Mouse (Mus musculus) right cerebral cortex, postnatal 36 days (tissue): ENCODE measurements around the gene Gm47985.

Experiments used
- DNase-seq, 2 experiments: peaks; one replicate each; pipeline ENCODE4 v3.0.0; 2022; ENCODE audit warnings: low spot score in 2 of 2, mixed read lengths in 1 of 2

Gene Gm47985

DNA sequence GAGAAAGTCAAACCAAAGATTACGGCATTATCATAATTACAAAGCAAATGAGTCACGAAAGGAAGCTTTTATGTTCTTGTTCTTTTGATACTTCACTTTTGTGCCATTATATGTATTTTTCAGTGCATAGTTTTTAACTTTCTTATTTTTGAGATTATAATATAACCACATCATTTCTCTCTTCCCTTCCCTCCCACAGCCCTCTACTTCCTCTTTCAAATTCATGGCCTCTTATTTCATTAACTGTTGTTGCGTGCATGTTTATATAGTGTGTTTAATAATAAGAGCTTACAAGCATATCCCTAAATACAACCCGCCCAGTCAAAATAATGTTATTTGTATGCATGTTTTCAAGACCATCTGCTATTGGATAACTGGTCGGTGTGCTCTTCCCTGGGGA, 36.7 kb downstream of the Gm47985 start:
- no peak for DNase-seq

GRCm38 (mm10) chr1:151220098-151220497, 37.8 kb downstream of the Gm47985 start:
- no peak for DNase-seq

GRCm38 (mm10) chr1:151222561-151223267, 40.4 kb downstream of the Gm47985 start:
- no peak for DNase-seq

DNA sequence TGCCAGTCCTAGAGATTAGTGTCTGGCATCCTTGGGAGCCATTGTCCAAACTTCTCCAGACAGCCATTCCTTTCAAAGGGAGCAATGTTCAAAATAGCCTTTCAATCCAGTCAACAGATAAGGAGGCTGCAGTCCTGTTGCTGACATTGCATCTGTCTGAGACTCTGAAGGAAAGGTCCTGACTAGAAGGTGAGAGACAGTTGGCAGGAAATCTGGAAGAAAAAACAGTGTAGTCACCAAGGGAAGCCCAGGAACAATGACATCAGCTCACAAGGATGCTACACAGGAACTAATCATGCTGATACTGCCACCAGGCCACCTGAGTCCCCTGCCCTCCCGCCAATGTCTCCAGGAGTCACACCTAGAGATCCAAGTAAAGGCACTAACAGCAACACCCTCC, 41.0 kb downstream of the Gm47985 start:
- no peak for DNase-seq

GRCm38 (mm10) chr1:151224536-151224935, 42.2 kb downstream of the Gm47985 start:
- DNase-seq = no peak

- no peak for DNase-seq
Measured at GRCm38 (mm10) chr1:151227506-151227905, 45.2 kb downstream of the Gm47985 start.

- no peak for DNase-seq
Measured at GRCm38 (mm10) chr1:151228320-151228989, 46.1 kb downstream of the Gm47985 start.

DNA sequence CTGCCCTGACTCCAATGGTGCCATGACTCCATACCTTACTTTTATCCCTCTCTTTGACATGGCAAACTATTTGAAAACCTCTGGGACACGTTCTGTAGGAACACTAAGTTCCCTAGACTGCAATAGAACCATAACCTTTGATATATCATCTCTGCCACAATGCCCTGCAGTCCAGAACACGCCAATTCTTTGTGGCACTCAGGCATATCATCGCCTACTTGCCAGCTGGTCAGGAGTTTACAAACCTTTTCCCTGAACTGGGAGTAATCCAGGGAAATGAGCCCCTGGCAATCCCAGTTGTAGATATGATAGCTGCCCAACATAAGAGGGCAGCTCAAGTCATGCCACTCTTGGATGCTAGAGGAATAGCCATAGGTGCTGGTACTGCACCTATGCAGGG, 50.0 kb downstream of the Gm47985 start:
- DNase-seq = no peak

- DNase-seq = no peak
Measured at GRCm38 (mm10) chr1:151233756-151234155, 51.4 kb downstream of the Gm47985 start.
